Mouse (Mus musculus): Measurements from ENCODE around the gene Hnrnpdl. TPM values are rescaled to one million over a fixed set of nuclear protein-coding genes. Genes with fewer than 3 reads are reported as not detected.
A peak's percentile ranks its signal among the peaks of the same experiment; 100 is the strongest.

Hnrnpdl gene
- polyA plus RNA-seq, 2 experiments: 184 to 454 TPM

DNA sequence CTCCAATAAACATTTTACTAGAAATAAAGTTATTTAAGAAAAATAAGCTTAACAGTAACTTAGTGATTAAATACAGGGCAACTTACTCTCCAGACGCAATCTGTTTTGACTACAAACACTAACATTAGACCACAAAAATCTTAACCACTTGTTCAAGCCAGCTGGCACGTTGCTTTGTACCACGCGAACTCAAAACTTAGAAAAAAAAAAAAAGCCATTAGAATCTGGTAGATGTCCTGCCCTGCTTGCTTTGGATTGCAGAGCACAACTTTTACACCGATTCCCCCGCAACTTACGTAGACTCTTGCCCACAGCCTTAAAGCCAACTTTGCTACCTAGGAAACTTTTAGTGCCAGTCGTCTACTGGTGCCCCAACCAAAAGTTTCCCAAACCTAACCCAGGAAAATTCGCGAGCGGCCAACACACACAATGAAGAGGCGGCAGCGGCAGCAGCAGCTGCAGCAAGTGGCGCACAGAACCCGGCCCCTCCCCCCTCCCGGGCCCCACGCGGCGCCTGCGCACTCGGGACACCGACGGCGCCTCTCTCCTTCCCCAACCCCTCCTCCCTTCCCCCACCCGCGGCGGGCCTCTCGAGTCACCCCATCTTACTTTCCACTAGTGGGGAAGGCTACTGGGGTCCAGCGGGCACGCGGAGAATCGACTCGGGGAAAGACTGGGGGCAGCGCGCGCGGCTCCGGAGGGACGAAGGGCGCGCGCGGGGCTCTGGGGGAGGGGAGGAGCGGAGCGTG is 1.3 kb downstream of the Hnrnpdl start:
- Histone ChIP-seq H3K36me3 (ENCODE audit: control insufficient read depth, insufficient read depth, low read length) (peaks cover 45% of the 10 kb centered on the region), H3K27me3 (ENCODE audit: control insufficient read depth, insufficient read depth, low read length) (no peaks in the 10 kb centered on the region), H3K4me3 (replicated peaks; ENCODE audit: low read length) (peak overlapping the region; percentile 69), H3K27ac (replicated peaks; ENCODE audit: low read depth, low read length) (peak overlapping the region; percentile 95), H3K4me2 (replicated peaks; ENCODE audit: low read depth, low read length, severe bottlenecking) (peak overlapping the region; percentile 94), H3K9me3 (ENCODE audit: control insufficient read depth, low read length) (no peaks in the 10 kb centered on the region), H3K4me1 (ENCODE audit: control insufficient read depth, insufficient read depth, low read length) (peaks cover 16% of the 10 kb centered on the region), H3K9ac (ENCODE audit: low read depth, low read length, severe bottlenecking) (peak overlapping the region; percentile 99)
- no peak for TF ChIP-seq POLR2A (IDR thresholded peaks at IDR 0.05; ENCODE audit: borderline replicate concordance, extremely low read depth, insufficient read depth, insufficient read length)
- ATAC-seq (ENCODE audit: low FRiP score, low read depth): peak; percentile 29
- DNase-seq (ENCODE audit: low spot score): peak; percentile 80
- WGBS: under 1% methylated on average over 38 of the region's 45 CpGs

- Histone ChIP-seq H3K4me2 (replicated peaks; ENCODE audit: low read depth, low read length, severe bottlenecking) (peak overlapping the region; percentile 94), H3K4me1 (ENCODE audit: control insufficient read depth, insufficient read depth, low read length) (peaks cover 16% of the 10 kb centered on the region), H3K9ac (ENCODE audit: low read depth, low read length, severe bottlenecking) (peak overlapping the region; percentile 99; the same call in 1 of the 2 replicates), H3K27ac (replicated peaks; ENCODE audit: low read depth, low read length) (no peak overlapping the region), H3K27me3 (ENCODE audit: control insufficient read depth, insufficient read depth, low read length) (no peaks in the 10 kb centered on the region), H3K36me3 (ENCODE audit: control insufficient read depth, insufficient read depth, low read length) (peaks cover 60% of the 10 kb centered on the region), H3K9me3 (ENCODE audit: control insufficient read depth, low read length) (no peaks in the 10 kb centered on the region), H3K4me3 (replicated peaks; ENCODE audit: low read length) (peak overlapping the region; percentile 69)
- DNase-seq (ENCODE audit: low spot score) (no peak), ATAC-seq (ENCODE audit: low FRiP score, low read depth) (no peak)
- TF ChIP-seq POLR2A (IDR thresholded peaks at IDR 0.05; ENCODE audit: borderline replicate concordance, extremely low read depth, insufficient read depth, insufficient read length): no peak
- WGBS: 17% methylated on average over 7 of the region's 7 CpGs
Observed at GRCm38 (mm10) chr5:100036681-100037080, 2.8 kb downstream of the Hnrnpdl start.

DNA sequence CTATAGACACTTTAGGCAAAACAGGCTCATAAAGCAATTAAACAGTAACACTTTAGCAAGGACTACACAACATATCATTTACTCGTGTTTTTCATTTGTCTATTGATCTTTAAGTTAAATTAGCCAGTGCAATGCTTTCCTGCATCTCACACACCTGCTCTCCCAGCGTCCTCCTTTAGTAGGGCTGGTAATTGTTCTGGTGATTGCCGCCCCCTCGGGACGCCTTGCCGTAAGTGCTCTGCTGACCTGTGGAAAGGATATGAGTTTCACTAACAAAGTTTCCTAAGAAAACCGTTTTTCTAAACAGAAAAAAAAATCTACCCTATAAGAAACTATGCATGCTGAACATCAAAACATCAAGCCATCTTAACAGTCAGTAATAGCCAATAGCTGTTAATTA is 3.5 kb downstream of the Hnrnpdl start:
- Histone ChIP-seq H3K4me3 (replicated peaks; ENCODE audit: low read length) (peak overlapping the region; percentile 69), H3K4me2 (replicated peaks; ENCODE audit: low read depth, low read length, severe bottlenecking) (peak overlapping the region; percentile 94), H3K4me1 (ENCODE audit: control insufficient read depth, insufficient read depth, low read length) (peaks cover 13% of the 10 kb centered on the region), H3K27me3 (ENCODE audit: control insufficient read depth, insufficient read depth, low read length) (no peaks in the 10 kb centered on the region), H3K36me3 (ENCODE audit: control insufficient read depth, insufficient read depth, low read length) (peaks cover 63% of the 10 kb centered on the region), H3K9ac (ENCODE audit: low read depth, low read length, severe bottlenecking) (no peak overlapping the region), H3K27ac (replicated peaks; ENCODE audit: low read depth, low read length) (no peak overlapping the region), H3K9me3 (ENCODE audit: control insufficient read depth, low read length) (no peaks in the 10 kb centered on the region)
- DNase-seq (ENCODE audit: low spot score): no peak
- TF ChIP-seq POLR2A (IDR thresholded peaks at IDR 0.05; ENCODE audit: borderline replicate concordance, extremely low read depth, insufficient read depth, insufficient read length): no peak
- 37% methylated on average over 7 of the region's 7 CpGs for WGBS
- ATAC-seq (ENCODE audit: low FRiP score, low read depth): no peak

- ATAC-seq (ENCODE audit: low FRiP score, low read depth) (no peak), DNase-seq (ENCODE audit: low spot score) (no peak)
- WGBS: 73% methylated on average over 3 of the region's 3 CpGs
- no peak overlapping the region for H3K4me2 ChIP-seq (replicated peaks; ENCODE audit: low read depth, low read length, severe bottlenecking)
- no peaks in the 10 kb centered on the region for H3K27me3 ChIP-seq (ENCODE audit: control insufficient read depth, insufficient read depth, low read length)
- H3K4me3 ChIP-seq (replicated peaks; ENCODE audit: low read length): no peak overlapping the region
- peaks cover 8% of the 10 kb centered on the region for H3K4me1 ChIP-seq (ENCODE audit: control insufficient read depth, insufficient read depth, low read length)
- TF ChIP-seq POLR2A (IDR thresholded peaks at IDR 0.05; ENCODE audit: borderline replicate concordance, extremely low read depth, insufficient read depth, insufficient read length): no peak
- no peaks in the 10 kb centered on the region for H3K9me3 ChIP-seq (ENCODE audit: control insufficient read depth, low read length)
- H3K27ac ChIP-seq (replicated peaks; ENCODE audit: low read depth, low read length): no peak overlapping the region
- H3K36me3 ChIP-seq (ENCODE audit: control insufficient read depth, insufficient read depth, low read length): peaks cover 61% of the 10 kb centered on the region
- H3K9ac ChIP-seq (ENCODE audit: low read depth, low read length, severe bottlenecking): no peak overlapping the region
Observed at GRCm38 (mm10) chr5:100032646-100033045, 6.8 kb downstream of the Hnrnpdl start.

DNA sequence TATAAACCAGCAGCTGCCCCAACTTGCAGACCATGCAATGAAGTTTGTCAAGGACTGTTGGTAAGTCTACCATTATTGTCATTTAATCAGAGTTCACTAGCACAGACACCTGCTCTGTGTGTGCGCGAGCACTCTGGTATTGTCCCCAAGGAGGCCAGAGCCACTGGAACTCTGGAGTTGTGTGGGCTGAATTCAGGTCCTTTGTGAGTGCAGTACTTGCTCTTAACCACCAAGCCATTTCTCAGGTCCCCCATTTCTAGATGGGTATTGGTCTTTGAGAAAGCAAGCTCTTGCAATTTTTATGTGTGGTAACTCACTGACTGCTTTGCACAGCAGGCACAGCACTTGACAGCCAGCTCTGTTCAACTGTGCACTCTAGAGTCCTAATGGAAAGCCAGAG is 7.4 kb downstream of the Hnrnpdl start:
- WGBS: 93% methylated on average over 2 of the region's 2 CpGs
- ATAC-seq (ENCODE audit: low FRiP score, low read depth) (0 out of 2 replicates have a peak, but pooled peaks have one; percentile 14), DNase-seq (ENCODE audit: low spot score) (no peak)
- peaks cover 8% of the 10 kb centered on the region for H3K4me1 ChIP-seq (ENCODE audit: control insufficient read depth, insufficient read depth, low read length)
- H3K4me2 ChIP-seq (replicated peaks; ENCODE audit: low read depth, low read length, severe bottlenecking): no peak overlapping the region
- H3K4me3 ChIP-seq (replicated peaks; ENCODE audit: low read length): no peak overlapping the region
- no peak overlapping the region for H3K9ac ChIP-seq (ENCODE audit: low read depth, low read length, severe bottlenecking)
- peaks cover 56% of the 10 kb centered on the region for H3K36me3 ChIP-seq (ENCODE audit: control insufficient read depth, insufficient read depth, low read length)
- H3K27ac ChIP-seq (replicated peaks; ENCODE audit: low read depth, low read length): no peak overlapping the region
- TF ChIP-seq POLR2A (IDR thresholded peaks at IDR 0.05; ENCODE audit: borderline replicate concordance, extremely low read depth, insufficient read depth, insufficient read length): no peak
- H3K27me3 ChIP-seq (ENCODE audit: control insufficient read depth, insufficient read depth, low read length): no peaks in the 10 kb centered on the region
- no peaks in the 10 kb centered on the region for H3K9me3 ChIP-seq (ENCODE audit: control insufficient read depth, low read length)

Measured in limb, embryonic 14.5 days (tissue).